Mouse (Mus musculus) C3H10T1/2 (cell line): ENCODE data around the gene Chtop. TPM values are rescaled to one million over a fixed set of nuclear protein-coding genes. Genes with fewer than 3 reads are reported as not detected.

ENCODE experiments used
- polyA plus RNA-seq, 2 experiments: library from polyadenylated mRNA; unstranded; fragments of >200 nt; fragmentation: generic; extraction: Trizol; gene quantifications; one replicate each; pipeline ENCODE4 v1.2.1; 2012; ENCODE audit warnings: missing spikeins in 2 of 2

The Chtop gene
- 10 to 100 TPM; 34.7 to 76.9 TPM for polyA plus RNA-seq

DNA sequence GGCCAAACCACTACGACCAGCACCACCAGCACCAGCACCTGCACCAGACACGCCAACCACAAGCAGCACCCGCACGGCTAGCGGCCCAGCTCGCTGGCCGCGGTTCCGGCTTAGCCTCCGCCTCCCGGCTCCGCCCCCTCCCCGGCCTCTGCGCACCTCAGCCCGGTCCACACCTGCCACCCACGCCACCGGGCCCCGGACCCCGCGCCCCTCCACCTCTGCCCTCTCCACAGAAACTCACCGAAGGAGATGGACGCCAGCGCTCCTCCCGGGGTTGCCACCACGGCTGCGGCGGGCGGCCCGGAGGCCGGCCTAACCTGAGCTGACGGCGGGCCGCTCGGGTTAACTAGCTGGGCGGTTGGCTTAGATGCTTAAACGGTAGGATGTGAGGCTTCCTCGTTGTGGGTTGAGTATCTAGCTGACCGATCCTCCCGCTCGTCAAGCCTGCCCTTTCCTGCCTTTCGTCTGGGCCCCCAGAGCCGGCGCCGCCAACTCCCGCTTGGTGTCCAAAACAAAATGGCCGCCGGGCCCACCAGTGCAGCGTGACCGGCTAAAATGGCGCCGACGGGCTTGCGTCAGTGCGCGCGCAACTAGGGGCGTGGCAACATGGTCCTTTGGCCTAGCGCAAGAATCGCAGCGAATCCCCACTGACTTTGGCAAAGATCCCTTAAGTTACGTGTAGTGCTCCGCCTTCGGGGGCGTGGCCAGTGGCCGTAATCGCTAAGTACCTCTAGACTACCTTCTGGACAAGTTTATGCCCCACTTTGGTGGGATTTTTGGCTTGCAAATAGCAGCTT lies at the start of gene Chtop:
Chtop (minus strand) TSS at position 549 of the 797 bp plus-strand sequence.

GRCm38 (mm10) chr3:90537141-90537904 lies 28.0 kb upstream of the Chtop start, which contains the start of gene S100a16:
S100a16 (plus strand) TSS chr3:90537254.

GRCm38 (mm10) chr3:90526580-90526979 lies 17.3 kb upstream of the Chtop start, which contains the start of gene S100a14:
S100a14 (plus strand) TSS chr3:90526856.

DNA sequence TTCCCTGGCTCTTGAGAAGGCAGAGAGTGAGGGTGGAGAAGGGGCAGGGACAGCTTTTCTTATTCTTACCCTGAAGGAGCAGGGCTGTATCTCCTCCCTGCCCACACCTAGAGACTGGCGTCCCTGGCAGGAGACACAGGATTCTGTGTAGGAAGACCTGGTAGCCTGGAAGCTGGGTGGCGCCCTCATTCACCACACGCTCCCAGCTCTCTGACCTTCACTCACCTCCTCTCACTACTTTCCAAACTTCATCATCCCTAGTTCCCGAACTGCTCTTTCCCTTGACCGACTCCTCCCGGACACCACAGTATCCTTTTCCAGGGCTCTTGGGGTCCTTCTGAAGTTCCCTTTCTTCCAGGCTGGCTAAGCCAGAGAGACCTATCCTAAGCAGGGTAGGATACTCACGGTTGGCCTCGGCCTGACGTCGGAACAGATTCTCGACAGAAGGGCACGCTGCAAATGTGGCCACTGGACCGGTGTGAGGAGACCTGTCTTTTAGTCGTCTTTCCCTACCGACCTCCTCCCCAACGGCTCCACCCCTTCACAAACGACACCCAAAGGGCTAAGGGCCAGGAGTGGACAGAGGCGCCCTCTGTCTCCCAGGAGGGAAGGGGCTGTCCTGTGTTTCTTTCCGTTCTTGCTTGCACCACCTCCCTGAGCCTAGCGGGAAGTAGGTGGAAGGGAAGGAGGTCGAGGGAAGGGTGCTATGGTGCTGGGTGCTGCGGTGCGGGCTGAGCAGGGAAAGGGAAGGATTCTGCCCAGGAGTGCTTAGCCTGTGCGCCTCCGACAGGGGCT lies 4.7 kb upstream of the Chtop start, which contains the start of the genes S100a1 and S100a13:
S100a1 (minus strand) TSS at position 597 of the 795 bp plus-strand sequence.
S100a13 (plus strand) TSS at position 640 of the 795 bp plus-strand sequence.

DNA sequence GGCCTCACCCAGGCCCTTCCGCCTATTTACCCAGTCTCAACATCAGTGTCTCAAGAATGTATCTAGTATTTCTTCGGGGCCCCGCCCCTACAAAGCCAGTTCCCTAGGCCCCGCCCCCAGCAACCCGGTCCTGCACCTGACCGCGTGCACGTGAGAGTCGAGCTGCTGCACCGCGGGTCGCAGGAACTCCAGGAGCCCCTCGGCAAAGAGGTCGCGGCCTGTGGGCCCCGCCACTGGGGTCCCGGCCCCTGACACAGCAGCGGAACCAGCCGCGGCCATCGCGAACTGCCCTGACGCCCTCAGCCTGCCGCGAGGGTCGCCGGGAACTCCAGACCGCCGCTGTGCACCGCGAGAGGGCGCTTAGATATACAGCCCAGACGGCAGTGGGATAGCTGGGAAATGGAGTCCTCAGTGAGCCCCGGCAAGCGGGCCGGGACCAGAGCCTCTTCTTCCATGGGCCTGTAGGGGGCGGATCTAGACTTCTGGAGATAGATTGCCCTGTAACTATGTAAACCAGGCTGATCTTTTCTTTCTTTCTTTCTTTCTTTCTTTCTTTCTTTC lies 18.5 kb downstream of the Chtop start, which contains the start of gene Snapin:
Snapin (minus strand) TSS at position 338 of the 561 bp plus-strand sequence.

DNA sequence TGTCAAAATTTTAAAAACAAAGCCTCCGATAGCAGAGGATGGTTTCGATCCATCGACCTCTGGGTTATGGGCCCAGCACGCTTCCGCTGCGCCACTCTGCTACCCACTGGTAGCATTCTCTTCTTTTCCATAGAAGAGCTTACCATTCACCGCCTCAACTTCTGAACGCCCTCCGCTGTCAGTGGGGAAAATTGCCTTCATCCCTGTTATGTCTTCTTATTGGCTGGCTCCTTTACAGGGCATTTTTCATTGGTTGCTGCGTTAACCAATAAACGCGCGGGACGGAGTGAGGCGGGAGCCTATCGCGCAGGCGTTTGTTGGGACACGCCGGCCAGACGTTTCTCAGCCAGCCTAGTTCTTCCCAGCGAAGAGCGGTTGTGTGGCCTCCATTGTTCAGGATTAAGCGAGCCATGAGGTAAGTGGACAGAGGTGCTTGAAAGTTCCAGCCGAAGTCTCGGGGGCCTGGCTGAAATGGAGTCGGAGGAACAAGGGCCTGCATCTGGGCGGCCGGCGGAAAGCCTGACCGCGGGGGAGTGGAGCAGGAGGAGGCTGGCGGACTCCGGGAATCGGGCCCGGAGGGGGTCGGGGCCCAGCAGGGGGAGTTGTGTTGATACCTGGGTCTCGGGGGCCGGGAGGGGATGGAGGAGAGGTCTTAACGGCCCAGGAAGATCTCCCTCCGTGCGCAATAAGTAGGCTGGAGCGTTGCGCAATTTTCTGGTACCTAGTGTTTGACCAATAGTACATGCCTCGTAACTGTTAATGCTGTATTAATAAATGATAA lies 33.3 kb downstream of the Chtop start, which contains the start of gene Ilf2:
Ilf2 (plus strand) TSS at position 296 of the 781 bp plus-strand sequence.

GRCm38 (mm10) chr3:90465686-90466310 lies 43.5 kb downstream of the Chtop start, which contains the start of gene Npr1:
Npr1 (minus strand) TSS chr3:90465866.

Other genes starting within 250 kb of the Chtop start
- 1 to 10 TPM in 1 of 2 experiments, under 1 TPM in 1; 0.66 to 4.7 TPM for gene Dennd4b, start 244.3 kb downstream of the Chtop start, polyA plus RNA-seq
- 1 to 10 TPM; 1.5 to 9.9 TPM for gene Gatad2b, start 216.3 kb downstream of the Chtop start, polyA plus RNA-seq
- 1 to 10 TPM in 1 of 2 experiments, under 1 TPM in 1; 0.14 to 2.2 TPM for gene Slc27a3, start 119.6 kb downstream of the Chtop start, polyA plus RNA-seq
- 10 to 100 TPM; 17.2 to 28.2 TPM for gene Ints3, start 75.9 kb downstream of the Chtop start, polyA plus RNA-seq
- 1 to 10 TPM in 1 of 2 experiments, under 1 TPM in 1; 0.48 to 1.6 TPM for gene Npr1, start 43.6 kb downstream of the Chtop start, polyA plus RNA-seq
- 10 to 100 TPM; 28.7 to 59.6 TPM for gene Ilf2, start 33.4 kb downstream of the Chtop start, polyA plus RNA-seq
- 10 to 100 TPM in 1 of 2 experiments, 1 to 10 TPM in 1; 6.5 to 42.9 TPM for gene Snapin, start 18.5 kb downstream of the Chtop start, polyA plus RNA-seq
- 100 to 1,000 TPM in 1 of 2 experiments, 10 to 100 TPM in 1; 25.4 to 118 TPM for gene S100a1, start 4.9 kb upstream of the Chtop start, polyA plus RNA-seq
- 100 to 1,000 TPM in 1 of 2 experiments, 10 to 100 TPM in 1; 82.1 to 195 TPM for gene S100a13, start 4.9 kb upstream of the Chtop start, polyA plus RNA-seq
- gene S100a14, start 17.4 kb upstream of the Chtop start, polyA plus RNA-seq = under 1 TPM; 0.22 to 0.58 TPM
- 100 to 1,000 TPM in 1 of 2 experiments, 1 to 10 TPM in 1; 3.9 to 111 TPM for gene S100a16, start 27.8 kb upstream of the Chtop start, polyA plus RNA-seq
- gene S100a3, start 51.1 kb upstream of the Chtop start, polyA plus RNA-seq = 10 to 100 TPM in 1 of 2 experiments, 1 to 10 TPM in 1; 7.2 to 22.4 TPM
- not detected for gene S100a2, start 80.7 kb upstream of the Chtop start, polyA plus RNA-seq
- 1 to 10 TPM; 1.2 to 1.6 TPM for gene Gm42674, start 92.4 kb upstream of the Chtop start, polyA plus RNA-seq
- gene S100a4, start 94.3 kb upstream of the Chtop start, polyA plus RNA-seq = over 10,000 TPM in 1 of 2 experiments, 1,000 to 10,000 TPM in 1; 5,914 to 20,400 TPM
- 1 to 10 TPM in 1 of 2 experiments, under 1 TPM in 1; 0.98 to 1.2 TPM for gene S100a5, start 99.0 kb upstream of the Chtop start, polyA plus RNA-seq
- 1,000 to 10,000 TPM; 5,353 to 9,678 TPM for gene S100a6, start 103.4 kb upstream of the Chtop start, polyA plus RNA-seq
- 1 to 10 TPM in 1 of 2 experiments, under 1 TPM in 1; 0.43 to 1.8 TPM for gene S100a7a, start 144.5 kb upstream of the Chtop start, polyA plus RNA-seq
- not detected for gene S100a8, start 159.5 kb upstream of the Chtop start, polyA plus RNA-seq
- gene S100a9, start 186.2 kb upstream of the Chtop start, polyA plus RNA-seq = not detected
- not detected for gene Pglyrp4, start 217.4 kb upstream of the Chtop start, polyA plus RNA-seq